Mouse (Mus musculus): ENCODE results near the gene Map6d1.

Map6d1 gene

DNA sequence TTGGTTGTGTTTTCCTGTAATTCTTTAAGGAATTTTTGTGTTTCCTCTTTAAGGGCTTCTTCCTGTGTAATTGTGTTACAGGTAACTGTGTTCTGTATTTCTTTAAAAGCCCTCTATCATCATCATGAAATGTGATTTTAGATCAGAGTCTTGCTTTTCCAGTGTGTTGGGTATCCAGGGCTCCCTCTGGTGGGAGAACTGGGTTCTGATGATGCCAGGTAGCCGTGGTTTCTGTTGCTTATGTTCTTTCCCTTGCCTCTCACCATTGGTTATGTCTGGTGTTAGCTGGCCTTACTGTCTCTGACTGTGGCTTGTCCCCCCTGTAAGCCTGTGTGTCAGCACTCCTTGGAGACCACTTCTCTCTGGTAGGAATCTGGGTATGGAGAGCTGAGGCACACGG, 55.8 kb downstream of the Map6d1 start:
- peak; percentile 21 for DNase-seq
